Mouse (Mus musculus) midbrain, embryonic 13.5 days (tissue): ENCODE data around the gene Abca2. TPM values are rescaled to one million over a fixed set of nuclear protein-coding genes. Genes with fewer than 3 reads are reported as not detected.

Source experiments
- ATAC-seq: fragments of 200-750 bp; cut with Nextera tagmentation; 2 replicates; pipeline ENCODE4 v1.8.0; 2017; ENCODE audit warnings: mild to moderate bottlenecking, moderate TSS enrichment, moderate library complexity
- H3K27ac ChIP-seq: fragments of 300-500 bp; sonication (generic); 2 replicates; pipeline ENCODE4 v1.5.1; 2015; ENCODE audit warnings: inconsistent platforms, mild to moderate bottlenecking, moderate library complexity
- H3K27me3 ChIP-seq: fragments of 300-500 bp; sonication (generic); 2 replicates; pipeline ENCODE4 v1.6.1; 2015; ENCODE audit warnings: mild to moderate bottlenecking, inconsistent platforms
- H3K36me3 ChIP-seq: fragments of 300-500 bp; sonication (generic); 2 replicates; pipeline ENCODE4 v1.6.1; 2015; ENCODE audit warnings: mild to moderate bottlenecking, inconsistent platforms
- H3K4me1 ChIP-seq: fragments of 300-500 bp; sonication (generic); replicated peaks from 2 replicates; pipeline ENCODE4 v1.6.1; 2015; ENCODE audit warnings: inconsistent platforms
- H3K4me2 ChIP-seq: fragments of 300-500 bp; sonication (generic); replicated peaks from 2 replicates; pipeline ENCODE4 v1.6.1; 2015; ENCODE audit warnings: moderate library complexity, mild to moderate bottlenecking, inconsistent platforms
- H3K4me3 ChIP-seq: fragments of 300-500 bp; sonication (generic); replicated peaks from 2 replicates; pipeline ENCODE4 v1.5.1; 2015; ENCODE audit warnings: mild to moderate bottlenecking, inconsistent platforms
- H3K9ac ChIP-seq: fragments of 300-500 bp; sonication (generic); replicated peaks from 2 replicates; pipeline ENCODE4 v1.6.1; 2015; ENCODE audit warnings: mild to moderate bottlenecking, inconsistent platforms
- H3K9me3 ChIP-seq: fragments of 300-500 bp; sonication (generic); 2 replicates; pipeline ENCODE4 v1.6.1; 2016; ENCODE audit warnings: mild to moderate bottlenecking, inconsistent platforms
- WGBS: fragments of 180-500 bp; shearing (Covaris S2); methylation state at CpG from one replicate; pipeline ENCODE4 v1.1.7; 2015; 5-methylcytosine and 5-hydroxymethylcytosine counted together
- polyA plus RNA-seq: library from polyadenylated mRNA; unstranded; fragments of >200 nt; fragmentation: Nextera tagmentation; extraction: Ambion mirVana; gene quantifications from 2 replicates; pipeline ENCODE4 v1.2.1, GENCODE M21; 2015

The Abca2 gene
- polyA plus RNA-seq, 1 experiment from 2014 or later, result 11.1 TPM

DNA sequence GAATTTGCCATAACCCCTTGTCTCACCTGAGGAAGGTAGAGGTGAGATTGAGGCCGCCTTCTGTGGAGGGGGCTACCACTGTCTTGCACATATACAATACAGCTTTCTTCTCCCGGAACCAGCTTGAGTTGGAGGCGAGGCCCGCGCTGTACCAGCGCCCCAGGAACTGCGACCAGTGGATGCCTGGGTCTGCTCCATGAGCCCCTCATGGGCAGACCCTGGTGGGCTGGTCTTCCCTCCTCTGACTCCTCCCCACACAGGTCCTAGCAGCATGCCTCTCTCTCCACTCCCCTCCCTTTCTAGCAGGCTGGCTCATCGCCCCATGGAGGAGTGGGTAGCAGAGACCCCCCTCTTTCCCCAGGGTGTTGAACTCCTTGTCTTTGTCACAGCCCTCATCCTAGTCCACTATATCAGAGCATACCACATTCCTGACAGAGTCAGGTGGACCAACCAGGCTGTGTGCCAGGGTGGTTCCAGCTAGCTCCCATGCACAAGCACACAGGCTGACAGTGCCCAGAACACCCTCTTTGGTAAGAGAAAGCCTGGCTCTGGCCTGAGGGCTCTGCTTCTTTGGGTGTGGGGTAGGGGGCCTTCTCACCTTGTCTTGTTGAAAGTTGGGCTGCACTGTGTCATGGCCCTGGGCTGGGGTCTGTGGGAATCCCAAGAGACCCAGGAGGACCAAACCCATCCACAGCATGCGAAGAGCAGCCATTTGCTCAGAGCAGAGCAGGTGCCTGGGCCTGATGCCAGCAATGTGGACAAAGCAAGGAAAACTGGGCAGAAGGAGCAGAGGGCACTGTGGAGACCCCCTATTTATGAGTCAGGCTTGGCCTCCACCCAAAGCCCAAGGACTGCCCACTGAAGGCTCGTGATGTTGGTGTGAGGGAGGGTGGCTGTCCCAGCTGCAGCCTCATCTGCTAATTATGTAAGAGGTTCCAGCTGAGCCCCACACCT, 40.7 kb downstream of the Abca2 start:
- Histone ChIP-seq H3K4me3 (no peak overlapping the region), H3K4me1 (peaks cover 35% of the 10 kb centered on the region), H3K36me3 (no peaks in the 10 kb centered on the region), H3K4me2 (no peak overlapping the region), H3K9me3 (no peaks in the 10 kb centered on the region), H3K9ac (no peak overlapping the region), H3K27ac (0 out of 2 replicates have a peak overlapping the region, but pooled peaks have one; percentile 36), H3K27me3 (no peaks in the 10 kb centered on the region)
- WGBS, result 75% methylated on average over 10 of the region's 10 CpGs
- ATAC-seq, result peak; percentile 70

DNA sequence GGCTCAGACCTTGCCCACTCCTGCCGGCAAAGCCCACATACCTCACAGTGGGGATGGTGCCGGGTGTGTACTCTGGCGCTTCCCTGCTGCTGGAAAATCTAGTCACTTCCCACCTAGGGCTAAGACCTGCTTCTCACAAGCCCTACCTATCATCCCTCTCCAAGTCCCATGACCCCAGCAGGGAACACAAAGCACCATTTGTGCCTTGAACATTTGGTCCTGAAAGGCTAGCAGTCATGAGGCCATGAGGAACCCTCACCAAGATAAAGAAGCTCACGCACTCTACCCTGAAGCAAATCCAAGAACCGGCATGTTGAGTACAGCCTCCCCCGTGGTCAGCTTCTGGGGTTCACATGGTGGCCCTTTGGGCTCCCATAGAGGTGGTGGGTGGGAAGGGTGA, 41.5 kb downstream of the Abca2 start, which contains the start of gene Ptgds:
Gene Ptgds (minus strand): TSS at position 78 of the 400 bp plus-strand sequence.
- no peak for ATAC-seq
- Histone ChIP-seq H3K9ac (no peak within 1 kb of the TSS), H3K4me2 (no peak within 1 kb of the TSS), H3K9me3 (no peaks in the 10 kb centered on the region), H3K4me3 (no peak within 1 kb of the TSS), H3K27me3 (no peaks in the 10 kb centered on the region), H3K27ac (0 out of 2 replicates have a peak within 1 kb of the TSS, but pooled peaks have one; percentile 36), H3K36me3 (no peaks in the 10 kb centered on the region), H3K4me1 (peaks cover 35% of the 10 kb centered on the region)
- 71% methylated on average over 6 of the region's 6 CpGs for WGBS

DNA sequence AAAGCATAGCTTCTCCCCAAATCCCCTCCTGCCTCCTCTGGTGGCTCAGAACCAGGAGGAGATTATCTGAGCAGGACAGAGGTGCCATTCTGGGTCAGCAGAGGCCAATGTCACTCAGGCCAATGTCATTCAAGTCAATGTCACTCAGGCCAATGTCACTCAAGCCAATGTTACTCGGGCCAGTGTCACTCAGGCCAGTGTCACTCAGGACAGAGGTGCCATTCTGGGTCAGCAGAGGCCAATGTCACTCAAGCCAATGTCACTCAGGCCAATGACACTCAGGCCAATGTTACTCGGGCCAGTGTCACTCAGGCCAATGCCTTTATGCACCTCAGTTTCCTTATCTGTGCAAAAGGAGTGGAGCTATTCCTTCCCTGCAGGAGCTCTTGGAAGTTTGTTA, 44.0 kb downstream of the Abca2 start:
- Histone ChIP-seq H3K27me3 (no peaks in the 10 kb centered on the region), H3K9me3 (no peaks in the 10 kb centered on the region), H3K36me3 (no peaks in the 10 kb centered on the region), H3K4me3 (no peak overlapping the region), H3K27ac (no peak overlapping the region), H3K9ac (no peak overlapping the region), H3K4me1 (peaks cover 16% of the 10 kb centered on the region), H3K4me2 (no peak overlapping the region)
- no peak for ATAC-seq
- WGBS, result 70% methylated on average over 2 of the region's 2 CpGs

DNA sequence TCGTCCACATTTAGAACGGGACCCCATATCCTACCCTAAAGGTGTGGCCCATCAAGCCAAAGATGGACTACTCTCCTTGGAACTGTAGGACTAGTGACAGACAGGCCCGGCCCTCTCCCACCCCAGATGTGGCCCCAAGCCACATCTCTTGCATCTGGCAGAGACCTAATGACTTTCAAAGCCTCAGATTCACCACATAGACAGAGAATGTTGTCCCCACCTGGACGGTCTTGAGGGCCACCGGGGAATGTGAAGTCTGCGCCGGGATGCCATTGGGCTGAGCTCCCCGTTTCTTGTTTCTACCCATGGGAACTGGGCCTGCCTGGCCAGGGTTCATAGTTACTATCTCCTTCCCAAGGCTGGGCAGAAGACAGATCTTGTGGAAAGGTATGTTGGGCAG, 49.0 kb downstream of the Abca2 start:
- H3K4me1 ChIP-seq, result no peaks in the 10 kb centered on the region
- no peak for ATAC-seq
- H3K4me2 ChIP-seq, result no peak overlapping the region
- H3K4me3 ChIP-seq, result no peak overlapping the region
- no peaks in the 10 kb centered on the region for H3K27me3 ChIP-seq
- WGBS, result 93% methylated on average over 8 of the region's 8 CpGs
- H3K9ac ChIP-seq, result no peak overlapping the region
- H3K27ac ChIP-seq, result no peak overlapping the region
- H3K9me3 ChIP-seq, result no peaks in the 10 kb centered on the region
- H3K36me3 ChIP-seq, result no peaks in the 10 kb centered on the region

DNA sequence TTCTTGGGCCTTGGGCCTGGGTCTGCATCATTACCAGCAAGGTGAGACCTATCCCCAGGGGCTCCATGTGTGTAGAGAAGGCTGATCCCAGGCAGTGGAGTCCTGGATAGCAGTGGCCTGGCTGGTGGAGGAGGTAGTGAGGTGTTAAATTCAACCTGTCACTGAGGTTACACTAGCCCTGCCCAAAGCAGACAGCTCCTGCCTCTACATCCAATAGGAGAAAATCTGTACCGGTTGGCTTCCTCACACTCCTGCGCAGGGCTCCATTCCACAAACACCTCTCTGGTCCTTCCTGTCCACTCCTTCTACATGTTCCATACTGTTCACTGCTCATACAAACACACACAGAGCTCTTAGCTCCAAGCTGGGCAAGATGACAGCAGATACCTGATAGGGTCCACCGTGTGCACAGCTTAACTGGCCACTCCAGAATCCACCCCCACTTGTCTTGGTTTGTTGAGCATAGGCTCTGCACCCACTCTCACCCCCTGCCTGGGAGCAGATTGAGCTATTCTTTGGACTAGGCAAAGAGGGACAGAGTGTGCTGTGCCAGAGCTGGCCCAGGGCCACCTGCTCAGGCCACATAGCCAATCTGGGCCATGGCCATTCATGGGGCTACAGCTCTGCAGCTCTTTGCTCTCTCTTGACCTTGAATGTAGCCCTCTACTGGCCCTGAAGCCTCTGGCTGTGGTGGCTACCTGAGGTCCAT, 49.6 kb downstream of the Abca2 start:
- H3K4me3 ChIP-seq, result no peak overlapping the region
- no peak overlapping the region for H3K9ac ChIP-seq
- no peaks in the 10 kb centered on the region for H3K36me3 ChIP-seq
- H3K9me3 ChIP-seq, result no peaks in the 10 kb centered on the region
- WGBS, result 95% methylated on average over 3 of the region's 3 CpGs
- H3K27me3 ChIP-seq, result no peaks in the 10 kb centered on the region
- H3K4me2 ChIP-seq, result no peak overlapping the region
- ATAC-seq, result no peak
- no peaks in the 10 kb centered on the region for H3K4me1 ChIP-seq
- H3K27ac ChIP-seq, result no peak overlapping the region

DNA sequence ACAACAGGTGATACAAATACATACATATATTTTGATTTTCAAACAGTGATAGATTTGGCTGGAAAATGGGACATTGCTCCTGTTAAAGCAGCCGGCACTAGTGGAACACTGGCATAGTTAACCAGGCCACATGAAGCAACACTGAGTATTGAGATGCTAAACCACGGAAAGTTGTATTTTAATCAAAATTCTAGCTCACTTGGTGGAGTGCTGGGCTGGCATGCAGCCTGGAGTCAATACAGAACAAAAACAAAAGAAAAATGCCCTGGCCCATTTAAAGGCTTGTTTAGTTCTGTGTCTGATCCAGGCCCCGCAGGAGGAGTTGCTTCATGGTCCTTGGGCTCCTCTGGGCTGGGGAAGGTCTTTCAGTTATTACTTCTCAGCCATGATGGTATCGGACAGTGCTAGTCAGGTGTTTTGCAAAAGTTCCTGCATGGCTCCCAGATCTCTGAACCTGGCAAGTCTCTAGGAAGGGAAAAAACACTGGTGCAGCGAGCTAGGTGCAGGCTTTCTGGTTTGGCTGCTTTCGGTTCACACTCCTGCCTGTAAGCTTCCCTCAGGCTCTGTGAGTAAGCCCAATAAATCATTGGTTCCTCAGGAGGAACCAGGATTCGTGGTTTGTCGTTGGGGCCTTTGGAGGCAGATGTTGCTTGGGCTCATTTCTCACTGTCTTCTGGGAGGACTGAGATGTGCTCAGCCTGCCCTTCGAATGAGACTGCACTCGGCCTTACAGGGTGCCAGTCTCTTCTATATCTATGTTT, 51.2 kb downstream of the Abca2 start:
- 78% methylated on average over 10 of the region's 10 CpGs for WGBS
- H3K4me3 ChIP-seq, result no peak overlapping the region
- no peaks in the 10 kb centered on the region for H3K27me3 ChIP-seq
- H3K36me3 ChIP-seq, result no peaks in the 10 kb centered on the region
- H3K27ac ChIP-seq, result no peak overlapping the region
- no peaks in the 10 kb centered on the region for H3K9me3 ChIP-seq
- H3K9ac ChIP-seq, result no peak overlapping the region
- H3K4me2 ChIP-seq, result no peak overlapping the region
- H3K4me1 ChIP-seq, result no peaks in the 10 kb centered on the region
- no peak for ATAC-seq

DNA sequence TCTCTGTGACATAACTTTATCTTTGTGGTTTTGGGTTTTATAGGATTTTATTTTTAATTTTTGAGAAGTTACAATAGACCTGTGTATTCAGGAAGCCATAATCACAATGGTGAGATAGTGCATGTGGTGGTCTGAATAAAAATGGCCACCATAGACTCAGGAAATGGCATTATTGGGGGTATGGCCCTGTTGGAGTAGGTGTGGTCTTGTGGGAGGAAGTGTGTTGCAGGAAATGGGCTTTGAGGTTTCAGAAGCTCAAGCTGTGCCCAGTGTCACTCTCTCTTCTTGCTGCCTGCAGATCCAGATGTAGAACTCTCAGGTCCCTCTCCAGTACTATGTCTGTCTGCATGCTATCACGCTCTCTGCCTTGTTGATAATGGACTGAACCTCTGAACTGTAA, 52.0 kb downstream of the Abca2 start:
- Histone ChIP-seq H3K36me3 (no peaks in the 10 kb centered on the region), H3K27me3 (no peaks in the 10 kb centered on the region), H3K9ac (no peak overlapping the region), H3K27ac (no peak overlapping the region), H3K4me3 (no peak overlapping the region), H3K4me1 (no peaks in the 10 kb centered on the region), H3K9me3 (no peaks in the 10 kb centered on the region), H3K4me2 (no peak overlapping the region)
- ATAC-seq, result no peak
- 94% methylated on average over 1 of the region's 1 CpGs for WGBS

DNA sequence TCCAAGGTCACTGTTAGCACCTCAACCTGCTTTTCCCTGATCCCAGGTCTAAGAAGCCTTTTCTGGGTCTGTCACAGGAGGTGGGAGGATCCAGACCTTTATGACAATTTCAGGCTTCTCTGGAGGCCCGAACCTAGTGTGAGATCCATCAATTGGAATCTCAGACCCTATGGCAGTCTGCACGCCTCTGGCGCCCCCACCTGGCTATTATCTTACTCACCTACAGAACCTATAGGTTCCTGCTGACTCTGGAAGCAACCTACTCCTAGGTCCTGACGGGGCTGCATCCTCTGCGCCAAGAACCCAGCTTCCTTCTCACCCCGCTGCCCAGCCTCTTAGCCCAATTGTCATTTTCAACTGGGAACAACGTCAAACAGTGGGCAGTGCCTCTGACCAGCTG, 54.5 kb downstream of the Abca2 start:
- 34% methylated on average over 7 of the region's 7 CpGs for WGBS
- Histone ChIP-seq H3K27me3 (no peaks in the 10 kb centered on the region), H3K9ac (no peak overlapping the region), H3K27ac (no peak overlapping the region), H3K9me3 (no peaks in the 10 kb centered on the region), H3K4me3 (no peak overlapping the region), H3K4me1 (no peaks in the 10 kb centered on the region), H3K36me3 (no peaks in the 10 kb centered on the region), H3K4me2 (no peak overlapping the region)
- no peak for ATAC-seq

DNA sequence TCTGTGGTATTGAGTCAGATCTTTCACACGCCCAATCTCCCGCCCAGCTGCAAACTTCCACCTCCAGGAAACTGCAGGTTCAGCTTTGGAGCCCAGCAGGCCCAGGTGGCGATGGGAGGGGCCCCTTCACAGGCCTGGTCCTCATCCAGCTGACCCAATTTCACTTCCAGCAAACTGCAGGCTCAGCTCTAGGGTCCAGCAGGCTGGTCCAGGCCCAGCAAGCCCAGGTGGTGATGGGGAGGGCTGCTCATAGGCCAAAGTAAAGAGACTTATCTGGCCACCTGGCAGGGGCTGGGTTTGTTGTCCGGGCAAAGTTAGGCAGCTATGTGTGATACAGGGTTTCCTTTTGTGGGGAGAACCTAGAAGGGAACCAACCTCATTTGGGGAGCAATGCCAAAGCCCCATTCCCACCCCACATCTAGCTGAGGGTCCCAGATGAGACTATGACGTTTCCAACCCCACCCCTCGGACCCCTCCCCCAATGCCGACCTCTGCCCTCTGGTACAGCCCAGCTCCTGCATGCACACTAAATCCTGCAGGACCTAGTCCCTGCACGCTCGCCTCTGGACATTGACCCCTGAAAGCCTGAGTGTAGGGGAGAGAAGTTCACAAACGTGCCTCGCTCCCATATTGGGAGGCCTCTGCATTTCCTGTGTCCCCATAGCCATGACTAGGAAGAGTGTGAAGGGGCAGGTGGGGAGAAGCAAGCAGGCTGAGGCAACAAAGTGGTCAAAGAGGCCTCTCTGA, 56.6 kb downstream of the Abca2 start:
- Histone ChIP-seq H3K9me3 (no peaks in the 10 kb centered on the region), H3K36me3 (no peaks in the 10 kb centered on the region), H3K4me2 (no peak overlapping the region), H3K27me3 (0 out of 2 replicates have a peak, but pooled peaks cover 3% of the 10 kb centered on the region), H3K4me3 (no peak overlapping the region), H3K4me1 (no peaks in the 10 kb centered on the region), H3K9ac (no peak overlapping the region), H3K27ac (no peak overlapping the region)
- 70% methylated on average over 11 of the region's 11 CpGs for WGBS
- no peak for ATAC-seq

DNA sequence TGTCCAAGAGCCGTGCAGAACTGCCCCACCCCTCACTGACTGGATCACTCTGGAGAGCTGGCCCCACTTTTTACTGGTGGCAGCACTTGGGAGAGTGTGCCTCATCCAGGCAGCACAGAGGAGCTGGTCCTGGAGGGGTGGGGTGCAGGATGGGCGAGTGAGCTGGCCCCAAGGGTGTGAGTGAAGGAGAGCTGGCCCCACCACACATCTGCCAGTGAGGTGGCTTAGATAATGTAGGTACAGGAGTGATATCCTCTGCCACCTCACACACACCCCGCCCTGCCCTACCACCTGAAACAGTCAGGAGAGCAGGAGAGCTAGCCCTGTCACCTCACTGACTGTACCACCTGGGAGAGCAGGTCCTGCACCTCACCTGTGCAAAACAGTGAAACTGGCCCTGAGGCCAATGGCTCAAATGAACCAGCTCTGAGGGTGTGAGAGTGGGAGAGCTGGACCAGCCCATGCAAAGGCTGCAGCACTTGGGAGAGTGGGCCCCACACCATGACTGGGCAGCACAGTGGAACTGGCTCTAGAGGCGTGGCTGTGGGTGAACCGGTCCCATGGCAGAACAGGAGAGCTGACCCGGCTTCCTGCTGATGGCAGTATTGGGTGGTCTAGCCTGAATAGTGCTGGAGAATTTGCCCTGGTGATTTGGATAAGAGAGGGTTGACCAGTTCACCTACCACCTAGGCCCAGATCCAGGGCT, 59.6 kb downstream of the Abca2 start:
- ATAC-seq, result no peak
- Histone ChIP-seq H3K27ac (no peak overlapping the region), H3K4me2 (no peak overlapping the region), H3K4me3 (no peak overlapping the region), H3K4me1 (no peaks in the 10 kb centered on the region), H3K27me3 (0 out of 2 replicates have a peak, but pooled peaks cover 3% of the 10 kb centered on the region), H3K9ac (no peak overlapping the region), H3K9me3 (no peaks in the 10 kb centered on the region), H3K36me3 (no peaks in the 10 kb centered on the region)
- 73% methylated on average over 6 of the region's 6 CpGs for WGBS

DNA sequence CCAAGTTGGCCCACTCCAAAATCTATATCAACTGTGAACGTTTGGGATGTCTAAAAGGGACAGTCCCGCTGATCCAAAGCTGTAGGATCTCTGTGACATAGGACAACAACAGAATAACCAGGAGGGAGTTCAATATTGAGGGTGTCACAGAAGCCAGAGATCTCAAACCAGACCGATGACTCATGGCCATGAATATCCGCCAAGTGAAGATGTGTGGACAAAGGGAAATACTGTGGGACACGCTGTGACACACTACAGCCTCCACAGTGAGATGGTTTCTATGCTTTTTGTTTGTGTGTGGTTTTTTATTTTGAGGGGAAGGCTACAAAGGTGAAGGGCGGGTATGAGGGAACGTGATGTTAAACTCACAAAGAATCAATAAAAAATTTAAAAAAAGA, 60.2 kb downstream of the Abca2 start:
- H3K36me3 ChIP-seq, result no peaks in the 10 kb centered on the region
- no peak overlapping the region for H3K4me2 ChIP-seq
- H3K4me3 ChIP-seq, result no peak overlapping the region
- WGBS, result 84% methylated on average over 7 of the region's 7 CpGs
- 0 out of 2 replicates have a peak, but pooled peaks cover 3% of the 10 kb centered on the region for H3K27me3 ChIP-seq
- ATAC-seq, result no peak
- no peaks in the 10 kb centered on the region for H3K4me1 ChIP-seq
- H3K9ac ChIP-seq, result no peak overlapping the region
- H3K27ac ChIP-seq, result no peak overlapping the region
- no peaks in the 10 kb centered on the region for H3K9me3 ChIP-seq
